Mouse (Mus musculus): Measurements from ENCODE around the gene Ralgps2.

DNA sequence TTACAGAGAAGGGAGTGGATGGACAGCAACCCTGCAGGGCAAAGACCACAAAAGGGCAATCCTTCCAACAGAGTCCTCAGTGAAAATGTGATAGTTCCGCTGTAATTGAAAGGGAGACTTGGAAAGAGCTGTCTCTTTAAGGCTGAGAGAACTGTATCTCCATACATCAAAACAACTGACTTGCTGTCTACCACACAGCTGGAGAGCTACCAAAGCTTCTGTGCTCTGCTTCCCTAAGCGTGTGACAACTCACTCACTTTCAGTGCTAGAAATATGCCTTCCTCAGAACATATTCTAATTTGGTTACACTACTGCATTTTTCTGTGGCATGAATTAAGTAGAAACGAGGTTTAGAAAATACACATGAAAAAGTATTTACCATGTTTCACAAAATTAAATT is 75.2 kb downstream of the Ralgps2 start:
- no peak for TF ChIP-seq POLR2A (IDR thresholded peaks at IDR 0.05; ENCODE audit: low read depth, low read length)
- no peak for TF ChIP-seq CTCF (IDR thresholded peaks at IDR 0.05; ENCODE audit: extremely low read depth, insufficient read depth, insufficient read length, insufficient replicate concordance)
